Mouse (Mus musculus) forebrain, embryonic 15.5 days (tissue): Measurements from ENCODE around the gene Sgsm3. TPM values are rescaled to one million over a fixed set of nuclear protein-coding genes. Genes with fewer than 3 reads are reported as not detected.
A peak's percentile ranks its signal among the peaks of the same experiment; 100 is the strongest.
"Not testable (repeated sequence)": the region's sequence is repeated elsewhere in the genome, so short reads cannot be mapped to it uniquely, and the experiment has no call there.

Source experiments
- ATAC-seq: fragments of 200-750 bp; cut with Nextera tagmentation; replicated peaks from 2 replicates; pipeline ENCODE4 v1.8.0; 2017; ENCODE audit warnings: mild to moderate bottlenecking, moderate TSS enrichment, moderate library complexity
- H3K27ac ChIP-seq: fragments of 300-500 bp; sonication (generic); replicated peaks from 2 replicates; pipeline ENCODE4 v1.5.1; 2015; ENCODE audit warnings: mild to moderate bottlenecking, inconsistent platforms
- H3K27me3 ChIP-seq: fragments of 300-500 bp; sonication (generic); 2 replicates; pipeline ENCODE4 v1.6.1; 2015; ENCODE audit warnings: inconsistent platforms
- H3K36me3 ChIP-seq: fragments of 300-500 bp; sonication (generic); 2 replicates; pipeline ENCODE4 v1.6.1; 2015; ENCODE audit warnings: mild to moderate bottlenecking, inconsistent platforms
- H3K4me1 ChIP-seq: fragments of 300-500 bp; sonication (generic); 2 replicates; pipeline ENCODE4 v1.6.1; 2015; ENCODE audit warnings: inconsistent platforms
- H3K4me2 ChIP-seq: fragments of 300-500 bp; sonication (generic); replicated peaks from 2 replicates; pipeline ENCODE4 v1.6.1; 2015; ENCODE audit warnings: mild to moderate bottlenecking, inconsistent platforms
- H3K4me3 ChIP-seq: fragments of 300-500 bp; sonication (generic); 2 replicates; pipeline ENCODE4 v1.5.1; 2015; ENCODE audit warnings: mild to moderate bottlenecking, inconsistent platforms
- H3K9ac ChIP-seq: fragments of 300-500 bp; sonication (generic); replicated peaks from 2 replicates; pipeline ENCODE4 v1.6.1; 2015; ENCODE audit warnings: mild to moderate bottlenecking, inconsistent platforms
- H3K9me3 ChIP-seq: fragments of 300-500 bp; sonication (generic); 2 replicates; pipeline ENCODE4 v1.6.1; 2016; ENCODE audit warnings: inconsistent platforms
- WGBS: fragments of 180-500 bp; shearing (Covaris S2); methylation state at CpG from one replicate; pipeline ENCODE4 v1.1.7; 2015; ENCODE audit warnings: mixed read lengths; 5-methylcytosine and 5-hydroxymethylcytosine counted together
- polyA plus RNA-seq: library from polyadenylated mRNA; unstranded; fragments of >200 nt; fragmentation: Nextera tagmentation; extraction: Ambion mirVana; gene quantifications from 2 replicates; pipeline ENCODE4 v1.2.1, GENCODE M21; 2015

Sgsm3 gene
- polyA plus RNA-seq, result 56.3 and 56.6 TPM in 2 replicates

GRCm38 (mm10) chr15:80977620-80978334 lies at the start of gene Sgsm3:
Gene Sgsm3 (plus strand): TSS chr15:80977765.
- peak within 1 kb of the TSS; percentile 96 for H3K4me3 ChIP-seq
- H3K9me3 ChIP-seq, result no peaks in the 10 kb centered on the region
- WGBS, result under 1% methylated on average over 67 of the region's 67 CpGs
- H3K9ac ChIP-seq, result peak within 1 kb of the TSS; percentile 83
- no peaks in the 10 kb centered on the region for H3K36me3 ChIP-seq
- peaks cover 11% of the 10 kb centered on the region for H3K4me1 ChIP-seq
- ATAC-seq, result peak; percentile 96
- no peaks in the 10 kb centered on the region for H3K27me3 ChIP-seq
- peak within 1 kb of the TSS; percentile 70 for H3K27ac ChIP-seq
- peak within 1 kb of the TSS; percentile 77 for H3K4me2 ChIP-seq

GRCm38 (mm10) chr15:80928811-80929355 lies 48.7 kb upstream of the Sgsm3 start:
- Histone ChIP-seq H3K27ac (no peak overlapping the region), H3K4me1 (no peaks in the 10 kb centered on the region), H3K4me2 (no peak overlapping the region), H3K36me3 (peaks cover 57% of the 10 kb centered on the region), H3K4me3 (no peak overlapping the region), H3K27me3 (no peaks in the 10 kb centered on the region), H3K9me3 (no peaks in the 10 kb centered on the region), H3K9ac (no peak overlapping the region)
- no peak for ATAC-seq
- 79% methylated on average over 20 of the region's 20 CpGs for WGBS

- Histone ChIP-seq H3K27ac (no peak overlapping the region), H3K36me3 (peaks cover 49% of the 10 kb centered on the region), H3K27me3 (no peaks in the 10 kb centered on the region), H3K4me2 (no peak overlapping the region), H3K9ac (no peak overlapping the region), H3K9me3 (no peaks in the 10 kb centered on the region), H3K4me1 (no peaks in the 10 kb centered on the region), H3K4me3 (no peak overlapping the region)
- ATAC-seq, result no peak
- 26% methylated on average over 14 of the region's 16 CpGs for WGBS
Measured at GRCm38 (mm10) chr15:80930048-80930571, 47.5 kb upstream of the Sgsm3 start.

GRCm38 (mm10) chr15:80930676-80931320 lies 46.8 kb upstream of the Sgsm3 start:
- ATAC-seq, H3K4me2 ChIP-seq, H3K27ac ChIP-seq, H3K27me3 ChIP-seq, H3K9ac ChIP-seq, H3K9me3 ChIP-seq, H3K4me3 ChIP-seq, H3K4me1 ChIP-seq: not testable (repeated sequence)
- H3K36me3 ChIP-seq, result peaks cover 45% of the 10 kb centered on the region
- WGBS, result 85% methylated on average over 23 of the region's 23 CpGs

GRCm38 (mm10) chr15:80931345-80931960 lies 46.1 kb upstream of the Sgsm3 start:
- Histone ChIP-seq H3K4me3 (no peak overlapping the region), H3K9ac (no peak overlapping the region), H3K9me3 (no peaks in the 10 kb centered on the region), H3K36me3 (peaks cover 42% of the 10 kb centered on the region), H3K27me3 (no peaks in the 10 kb centered on the region), H3K4me1 (no peaks in the 10 kb centered on the region), H3K4me2 (no peak overlapping the region), H3K27ac (no peak overlapping the region)
- 88% methylated on average over 9 of the region's 9 CpGs for WGBS
- no peak for ATAC-seq

- Histone ChIP-seq H3K36me3 (peaks cover 18% of the 10 kb centered on the region), H3K4me2 (no peak overlapping the region), H3K27me3 (no peaks in the 10 kb centered on the region), H3K9ac (no peak overlapping the region), H3K27ac (no peak overlapping the region), H3K4me1 (no peaks in the 10 kb centered on the region), H3K4me3 (no peak overlapping the region), H3K9me3 (no peaks in the 10 kb centered on the region)
- no peak for ATAC-seq
- 95% methylated on average over 5 of the region's 5 CpGs for WGBS
Measured at GRCm38 (mm10) chr15:80934841-80935240, 42.7 kb upstream of the Sgsm3 start.

- Histone ChIP-seq H3K27ac (no peak overlapping the region), H3K4me1 (no peaks in the 10 kb centered on the region), H3K9me3 (no peaks in the 10 kb centered on the region), H3K36me3 (peaks cover 18% of the 10 kb centered on the region), H3K9ac (no peak overlapping the region), H3K4me3 (no peak overlapping the region), H3K27me3 (no peaks in the 10 kb centered on the region), H3K4me2 (no peak overlapping the region)
- ATAC-seq, result no peak
- WGBS, result 72% methylated on average over 3 of the region's 3 CpGs
Measured at GRCm38 (mm10) chr15:80936686-80937085, 40.9 kb upstream of the Sgsm3 start.

GRCm38 (mm10) chr15:80938615-80939014 lies 39.0 kb upstream of the Sgsm3 start:
- Histone ChIP-seq H3K27me3 (no peaks in the 10 kb centered on the region), H3K36me3 (peaks cover 12% of the 10 kb centered on the region; the same call in 1 of the 2 replicates), H3K4me2 (no peak overlapping the region), H3K4me1 (no peaks in the 10 kb centered on the region), H3K4me3 (no peak overlapping the region), H3K27ac (no peak overlapping the region), H3K9me3 (no peaks in the 10 kb centered on the region), H3K9ac (no peak overlapping the region)
- no peak for ATAC-seq
- 83% methylated on average over 4 of the region's 4 CpGs for WGBS

- H3K9me3 ChIP-seq, result no peaks in the 10 kb centered on the region
- H3K27ac ChIP-seq, result no peak overlapping the region
- H3K4me2 ChIP-seq, result no peak overlapping the region
- no peaks in the 10 kb centered on the region for H3K27me3 ChIP-seq
- 86% methylated on average over 5 of the region's 5 CpGs for WGBS
- no peak overlapping the region for H3K4me3 ChIP-seq
- no peak overlapping the region for H3K9ac ChIP-seq
- peaks cover 6% of the 10 kb centered on the region; the same call in 1 of the 2 replicates for H3K36me3 ChIP-seq
- H3K4me1 ChIP-seq, result no peaks in the 10 kb centered on the region
- ATAC-seq, result no peak
Measured at GRCm38 (mm10) chr15:80939401-80939800, 38.2 kb upstream of the Sgsm3 start.

GRCm38 (mm10) chr15:80941468-80942040 lies 36.0 kb upstream of the Sgsm3 start:
- Histone ChIP-seq H3K36me3 (0 out of 2 replicates have a peak, but pooled peaks cover 2% of the 10 kb centered on the region), H3K27ac (no peak overlapping the region), H3K9ac (no peak overlapping the region), H3K27me3 (no peaks in the 10 kb centered on the region), H3K4me3 (no peak overlapping the region), H3K4me2 (no peak overlapping the region), H3K4me1 (no peaks in the 10 kb centered on the region), H3K9me3 (no peaks in the 10 kb centered on the region)
- 76% methylated on average over 6 of the region's 6 CpGs for WGBS
- ATAC-seq, result no peak

- no peaks in the 10 kb centered on the region for H3K27me3 ChIP-seq
- no peak overlapping the region for H3K9ac ChIP-seq
- H3K36me3 ChIP-seq, result 0 out of 2 replicates have a peak, but pooled peaks cover 2% of the 10 kb centered on the region
- H3K27ac ChIP-seq, result no peak overlapping the region
- WGBS, result 59% methylated on average over 3 of the region's 3 CpGs
- H3K9me3 ChIP-seq, result no peaks in the 10 kb centered on the region
- peaks cover 18% of the 10 kb centered on the region for H3K4me1 ChIP-seq
- H3K4me3 ChIP-seq, result no peak overlapping the region
- H3K4me2 ChIP-seq, result no peak overlapping the region
- ATAC-seq, result no peak
Measured at GRCm38 (mm10) chr15:80945851-80946250, 31.7 kb upstream of the Sgsm3 start.
